Mouse (Mus musculus) testis, adult 2 months (tissue): Measurements from ENCODE around the gene Ube3b.

ENCODE experiments used
- CTCF ChIP-seq: fragments of 200-500 bp; IDR thresholded peaks from 2 replicates; pipeline ENCODE4 v1.5.1; 2012; ENCODE audit warnings: low read depth, mild to moderate bottlenecking, inconsistent platforms, low read length, moderate library complexity; ENCODE audit not compliant: control insufficient read depth, insufficient read depth, insufficient replicate concordance
- POLR2A ChIP-seq: fragments of 200-500 bp; IDR thresholded peaks from 2 replicates; pipeline ENCODE4 v1.6.1; 2012; ENCODE audit warnings: low read depth, mild to moderate bottlenecking, inconsistent platforms, low read length, moderate library complexity; ENCODE audit not compliant: control insufficient read depth

- TF ChIP-seq POLR2A (no peak), CTCF (no peak)
Measured at GRCm38 (mm10) chr5:114370371-114370776, 10.0 kb upstream of the Ube3b start.
